Mouse (Mus musculus) liver, embryonic 14.5 days (tissue): Measurements from ENCODE around the gene Ccnl1.

Experiments
- CTCF ChIP-seq: IDR thresholded peaks from 2 replicates; pipeline ENCODE4 v1.5.1; 2016; ENCODE audit warnings: antibody characterized with exemption, low read depth, control low read depth
- EP300 ChIP-seq: IDR thresholded peaks from 2 replicates; pipeline ENCODE4 v1.6.1; 2016; ENCODE audit warnings: antibody characterized with exemption, low read depth

- no peak for TF ChIP-seq CTCF
- no peak for TF ChIP-seq EP300
Measured at GRCm38 (mm10) chr3:65945277-65945932, 12.6 kb downstream of the Ccnl1 start.
